Mouse (Mus musculus) MEL (cell line): ENCODE results near the gene Rgs1. TPM values are rescaled to one million over a fixed set of nuclear protein-coding genes. Genes with fewer than 3 reads are reported as not detected.

Experiments used
- DNase-seq: peaks from one replicate; pipeline ENCODE4 v3.0.0; 2011; ENCODE audit warnings: low read depth, low spot score
- H3K27ac ChIP-seq: 2 replicates; pipeline ENCODE4 v1.5.1; 2012; ENCODE audit warnings: low read depth, mild to moderate bottlenecking, control low read depth, low read length, moderate library complexity; ENCODE audit not compliant: control insufficient read depth
- H3K27me3 ChIP-seq, 2 experiments: fragments of 150-350 bp in 1 of 2; sonication (generic) in 1 of 2; 2 replicates each; pipeline ENCODE4 v1.6.1; 2012; ENCODE audit warnings: low read length in 2 of 2, mild to moderate bottlenecking in 2 of 2, improper control_type of control experiment in 1 of 2, moderate library complexity in 1 of 2; ENCODE audit not compliant: insufficient read depth in 2 of 2, control insufficient read depth in 1 of 2
- H3K36me3 ChIP-seq, 2 experiments: 2 replicates each; pipeline ENCODE4 v1.6.1; 2012 to 2014; ENCODE audit warnings: low read length in 2 of 2, improper control_type of control experiment in 1 of 2, inconsistent platforms in 1 of 2, mild to moderate bottlenecking in 1 of 2; ENCODE audit not compliant: insufficient read depth in 2 of 2, control insufficient read depth in 1 of 2
- H3K4me1 ChIP-seq, 2 experiments: fragments of 150-350 bp in 1 of 2; sonication (generic) in 1 of 2; 2 replicates each; pipeline ENCODE4 v1.6.1; 2012; ENCODE audit warnings: low read length in 2 of 2, improper control_type of control experiment in 1 of 2, mild to moderate bottlenecking in 1 of 2; ENCODE audit not compliant: insufficient read depth in 2 of 2, control insufficient read depth in 1 of 2
- H3K4me3 ChIP-seq, 2 experiments: fragments of 150-350 bp in 1 of 2; sonication (generic) in 1 of 2; 2 replicates each; pipeline ENCODE4 v1.5.1; 2012; ENCODE audit warnings: low read depth in 2 of 2, low read length in 2 of 2, mild to moderate bottlenecking in 2 of 2, moderate library complexity in 2 of 2, control low read depth in 1 of 2, improper control_type of control experiment in 1 of 2; ENCODE audit not compliant: control insufficient read depth in 1 of 2, insufficient read depth in 1 of 2
- H3K79me2 ChIP-seq: 2 replicates; pipeline ENCODE4 v1.6.1; 2012; ENCODE audit warnings: mild to moderate bottlenecking, low read length, moderate library complexity; ENCODE audit not compliant: control insufficient read depth, poor library complexity, insufficient read depth
- H3K9ac ChIP-seq: 2 replicates; pipeline ENCODE4 v1.6.1; 2012; ENCODE audit warnings: low read depth, mild to moderate bottlenecking, control low read depth, low read length, moderate library complexity; ENCODE audit not compliant: control insufficient read depth, poor library complexity, severe bottlenecking
- H3K9me3 ChIP-seq: fragments of 150-350 bp; sonication (generic); replicated peaks from 2 replicates; pipeline ENCODE4 v1.6.1; 2012; ENCODE audit warnings: mild to moderate bottlenecking, low read length, improper control_type of control experiment, moderate library complexity; ENCODE audit not compliant: insufficient read depth
- BHLHE40 ChIP-seq: IDR thresholded peaks from 2 replicates; pipeline ENCODE4 v1.6.1; 2012; ENCODE audit warnings: low read depth, mild to moderate bottlenecking, inconsistent platforms, low read length, improper control_type of control experiment, borderline replicate concordance
- CTCF ChIP-seq, 3 experiments: IDR thresholded peaks in 2 of 3; conservative IDR thresholded peaks in 1 of 3; 2 replicates each; pipeline ENCODE4 v1.5.1; 2011 to 2012; ENCODE audit warnings: low read length in 3 of 3, low read depth in 2 of 3, mild to moderate bottlenecking in 2 of 3, improper control_type of control experiment in 1 of 3, inconsistent platforms in 1 of 3, mixed read lengths in 1 of 3, moderate library complexity in 1 of 3; ENCODE audit not compliant: control insufficient read depth in 1 of 3, insufficient read depth in 1 of 3, poor library complexity in 1 of 3, severe bottlenecking in 1 of 3
- E2F4 ChIP-seq: IDR thresholded peaks from 2 replicates; pipeline ENCODE4 v1.6.1; 2011; ENCODE audit warnings: low read depth, low read length, improper control_type of control experiment, borderline replicate concordance
- EP300 ChIP-seq, 2 experiments: IDR thresholded peaks; 2 replicates each; pipeline ENCODE4 v1.6.1; 2011; ENCODE audit warnings: improper control_type of control experiment in 2 of 2, low read length in 2 of 2, low read depth in 1 of 2, mild to moderate bottlenecking in 1 of 2
- ETS1 ChIP-seq: IDR thresholded peaks from 2 replicates; pipeline ENCODE4 v1.6.1; 2012; ENCODE audit warnings: low read depth, mild to moderate bottlenecking, inconsistent platforms, low read length, improper control_type of control experiment, moderate library complexity
- GABPA ChIP-seq: IDR thresholded peaks from 2 replicates; pipeline ENCODE4 v1.6.1; 2012; ENCODE audit warnings: low read depth, mild to moderate bottlenecking, inconsistent platforms, low read length, improper control_type of control experiment, moderate library complexity
- GATA1 ChIP-seq: IDR thresholded peaks from 2 replicates; pipeline ENCODE4 v1.6.1; 2011; ENCODE audit warnings: low read depth, low read length, improper control_type of control experiment
- HCFC1 ChIP-seq: IDR thresholded peaks from 2 replicates; pipeline ENCODE4 v1.6.1; 2012; ENCODE audit warnings: low read depth, mild to moderate bottlenecking, inconsistent platforms, low read length, improper control_type of control experiment, moderate library complexity
- KAT2A ChIP-seq: conservative IDR thresholded peaks from 2 replicates; pipeline ENCODE4 v1.6.1; 2012; ENCODE audit warnings: low read depth, low read length, improper control_type of control experiment, inconsistent platforms
- MAZ ChIP-seq: IDR thresholded peaks from 2 replicates; pipeline ENCODE4 v1.6.1; 2012; ENCODE audit warnings: low read depth, mild to moderate bottlenecking, inconsistent platforms, low read length, improper control_type of control experiment
- MEF2A ChIP-seq: IDR thresholded peaks from 2 replicates; pipeline ENCODE4 v1.6.1; 2014; ENCODE audit warnings: low read depth, mild to moderate bottlenecking, inconsistent platforms, low read length, improper control_type of control experiment; ENCODE audit not compliant: poor library complexity, insufficient replicate concordance, severe bottlenecking; ENCODE audit errors: extremely low read depth
- MYB ChIP-seq: IDR thresholded peaks from 2 replicates; pipeline ENCODE4 v1.6.1; 2011; ENCODE audit warnings: mild to moderate bottlenecking, low read depth, low read length, improper control_type of control experiment
- NELFE ChIP-seq: IDR thresholded peaks from 2 replicates; pipeline ENCODE4 v1.6.1; 2011; ENCODE audit warnings: low read depth, low read length, improper control_type of control experiment
- POLR2A ChIP-seq, 2 experiments: IDR thresholded peaks; 2 replicates each; pipeline ENCODE4 v1.6.1; 2011 to 2012; ENCODE audit warnings: low read length in 2 of 2, mild to moderate bottlenecking in 2 of 2, control low read depth in 1 of 2, improper control_type of control experiment in 1 of 2, low read depth in 1 of 2, moderate library complexity in 1 of 2; ENCODE audit not compliant: control insufficient read depth in 1 of 2, insufficient read depth in 1 of 2, poor library complexity in 1 of 2
- POLR2AphosphoS2 ChIP-seq: IDR thresholded peaks from 2 replicates; pipeline ENCODE4 v1.6.1; 2011; ENCODE audit warnings: low read length, improper control_type of control experiment
- RCOR1 ChIP-seq: IDR thresholded peaks from 2 replicates; pipeline ENCODE4 v1.6.1; 2012; ENCODE audit warnings: low read depth, mild to moderate bottlenecking, inconsistent platforms, low read length, improper control_type of control experiment
- SMC3 ChIP-seq: IDR thresholded peaks from 2 replicates; pipeline ENCODE4 v1.6.1; 2011; ENCODE audit warnings: low read depth, low read length, improper control_type of control experiment
- TCF12 ChIP-seq: IDR thresholded peaks from 2 replicates; pipeline ENCODE4 v1.6.1; 2014; ENCODE audit warnings: low read depth, mild to moderate bottlenecking, inconsistent platforms, low read length, improper control_type of control experiment, moderate library complexity
- UBTF ChIP-seq: IDR thresholded peaks from 2 replicates; pipeline ENCODE4 v1.6.1; 2012; ENCODE audit warnings: low read depth, mild to moderate bottlenecking, inconsistent platforms, low read length, improper control_type of control experiment, moderate library complexity, borderline replicate concordance; ENCODE audit not compliant: insufficient read depth
- USF2 ChIP-seq, 2 experiments: IDR thresholded peaks; 2 replicates each; pipeline ENCODE4 v1.6.1; 2011 to 2012; ENCODE audit warnings: improper control_type of control experiment in 2 of 2, low read length in 2 of 2, borderline replicate concordance in 1 of 2, inconsistent platforms in 1 of 2, low read depth in 1 of 2, mild to moderate bottlenecking in 1 of 2; ENCODE audit not compliant: insufficient read depth in 1 of 2
- ZC3H11A ChIP-seq: IDR thresholded peaks from 2 replicates; pipeline ENCODE4 v1.6.1; 2012; ENCODE audit warnings: low read depth, mild to moderate bottlenecking, inconsistent platforms, low read length, improper control_type of control experiment
- ZMIZ1 ChIP-seq: IDR thresholded peaks from 2 replicates; pipeline ENCODE4 v1.6.1; 2012; ENCODE audit warnings: low read depth, mild to moderate bottlenecking, inconsistent platforms, low read length, improper control_type of control experiment, moderate library complexity
- polyA plus RNA-seq, 2 experiments: library from polyadenylated mRNA; stranded (reverse) in 1 of 2; unstranded in 1 of 2; fragments of >175 nt in 1 of 2; fragments of >200 nt in 1 of 2; gene quantifications; 2 replicates each; pipeline versions ENCODE4 v1.2.1 to v1.2.4; 2012; ENCODE audit warnings: low replicate concordance in 2 of 2, low read depth in 1 of 2; ENCODE audit not compliant: insufficient read length in 2 of 2, insufficient read depth in 1 of 2, missing spikeins in 1 of 2
- total RNA-seq: library from RNA; depleted of rRNA; stranded (reverse); fragments of 300-350 nt; gene quantifications from 2 replicates; pipeline ENCODE4 v1.2.3, GENCODE M21; 2012

Rgs1 gene
- total and polyA plus RNA-seq, 3 experiments: 0.91 to 1.7 TPM; not detected in 1

DNA sequence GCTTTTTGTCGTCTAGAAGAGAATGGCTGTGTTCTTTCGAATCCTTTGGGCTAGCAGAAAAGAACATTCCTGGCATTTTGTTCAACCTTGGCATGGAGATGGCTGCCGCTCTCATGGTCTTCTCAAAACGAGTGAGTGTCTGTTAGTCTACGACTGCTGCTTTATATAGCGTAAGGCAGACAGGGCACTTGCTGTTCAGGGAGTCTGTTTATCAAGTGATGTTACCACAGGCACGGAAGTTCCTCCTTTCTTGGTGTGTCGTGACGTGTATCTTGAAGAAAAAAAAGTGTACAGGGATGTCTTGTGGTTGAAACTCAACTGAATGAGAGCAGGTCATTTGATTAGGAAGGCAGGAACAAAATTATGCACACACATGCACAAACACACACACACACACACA is at the start of gene Rgs1 (continued):
- TF ChIP-seq MYB (peak; percentile 20; the same call in 1 of the 2 replicates), EP300 (IDR thresholded peaks at IDR 0.05; ENCODE audit: low read depth in 1 of 2, low read length in 2 of 2) (peak; percentile 68 to 69)

DNA sequence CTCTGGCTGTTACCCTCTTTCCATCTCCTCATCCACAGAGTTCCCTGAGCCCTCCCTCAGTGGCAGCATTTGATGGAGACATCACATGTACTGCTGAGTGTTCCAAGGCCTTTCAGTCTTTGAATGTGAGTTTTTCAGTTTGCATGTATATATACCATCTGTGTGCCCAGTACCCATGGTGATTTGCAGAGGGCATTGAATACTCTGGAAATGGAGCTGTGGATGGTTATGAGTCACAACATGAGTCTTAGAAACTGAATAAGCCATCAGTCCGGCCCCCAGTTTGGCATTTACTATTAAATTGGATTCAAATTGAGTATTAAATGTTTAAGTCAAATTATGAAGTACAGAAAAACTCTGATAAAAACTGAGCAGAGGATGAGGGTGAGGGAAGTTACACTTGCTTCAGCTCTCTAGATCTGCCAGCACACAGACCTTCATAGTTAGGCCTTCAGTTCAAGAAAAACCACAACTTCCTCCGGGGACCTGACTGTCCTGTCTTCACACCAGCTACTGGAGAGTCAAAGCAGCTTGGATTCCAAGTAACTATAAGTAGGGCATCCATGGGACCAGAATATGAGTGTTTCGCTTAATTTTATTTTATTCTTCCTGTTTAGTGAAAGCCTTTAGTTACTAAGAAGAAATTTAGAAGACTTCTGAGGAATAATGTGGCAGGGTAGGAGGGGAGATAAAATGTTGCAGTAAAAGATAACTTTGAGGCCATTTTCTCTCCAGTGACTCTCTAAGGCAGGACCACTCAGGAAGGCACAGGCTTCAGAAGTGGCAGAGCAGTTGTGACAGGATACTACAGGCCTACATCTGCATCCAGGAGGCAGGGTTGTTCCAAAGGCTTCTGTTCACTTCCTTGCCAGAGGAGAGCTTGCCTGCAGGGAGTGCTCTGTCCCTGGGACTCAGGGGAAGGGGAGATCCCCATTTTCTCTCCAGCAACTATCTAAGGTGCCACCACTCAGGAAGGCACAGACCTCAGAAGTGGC is 34.3 kb upstream of the Rgs1 start:
- DNase-seq: peak; percentile 81
- Histone ChIP-seq H3K4me1 (peaks cover 2 to 8% of the 10 kb centered on the region in 2 experiments), H3K27ac (peak overlapping the region; percentile 3; the same call in 1 of the 2 replicates), H3K9me3 (no peaks in the 10 kb centered on the region), H3K27me3 (no peaks in the 10 kb centered on the region), H3K4me3 (no peak overlapping the region), H3K79me2 (no peaks in the 10 kb centered on the region), H3K36me3 (peaks cover 0 to 8% of the 10 kb centered on the region in 2 experiments; a peak in 2 of 4 replicates), H3K9ac (no peak overlapping the region)
- TF ChIP-seq BHLHE40 (no peak), POLR2A (IDR thresholded peaks at IDR 0.05; ENCODE audit: control insufficient read depth in 1 of 2, insufficient read depth in 1 of 2, low read depth in 1 of 2, low read length in 2 of 2, poor library complexity in 1 of 2) (no peak), GATA1 (0 out of 2 replicates have a peak, but pooled peaks have one; percentile 6), EP300 (IDR thresholded peaks at IDR 0.05; ENCODE audit: low read depth in 1 of 2, low read length in 2 of 2) (peak; percentile 25 to 62; a peak in 2 of 4 replicates), USF2 (IDR thresholded peaks at IDR 0.05; ENCODE audit: borderline replicate concordance in 1 of 2, insufficient read depth in 1 of 2, low read depth in 1 of 2, low read length in 2 of 2) (no peak), RCOR1 (no peak), MEF2A (no peak), ZC3H11A (no peak), GABPA (no peak), ETS1 (0 out of 2 replicates have a peak, but pooled peaks have one; percentile 25), UBTF (no peak), CTCF (IDR thresholded peaks at IDR 0.05 in 2 of 3, conservative IDR thresholded peaks at IDR 0.05 in 1 of 3; ENCODE audit: control insufficient read depth in 1 of 3, insufficient read depth in 1 of 3, low read depth in 2 of 3, low read length in 3 of 3, poor library complexity in 1 of 3, severe bottlenecking in 1 of 3) (no peak)

DNA sequence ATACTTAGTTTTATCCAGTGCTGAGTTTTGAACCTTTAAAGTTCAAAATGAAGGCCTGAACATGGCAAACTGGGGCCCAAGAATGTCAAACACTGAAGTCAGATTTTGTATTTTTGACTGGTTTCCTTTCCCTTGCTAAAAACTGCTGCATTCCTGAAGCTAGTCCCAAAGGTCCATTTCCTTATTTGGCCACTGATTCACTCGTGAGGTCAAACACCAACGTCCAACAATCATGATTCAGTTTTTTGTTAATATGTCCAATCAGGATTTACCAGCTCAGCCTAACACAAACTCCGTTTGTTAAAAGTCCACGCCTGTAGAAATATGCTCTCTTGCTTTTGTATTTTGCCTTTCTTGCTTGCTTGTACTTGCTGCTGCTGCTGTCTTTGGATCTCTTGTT is 31.0 kb upstream of the Rgs1 start:
- no peak for DNase-seq
- Histone ChIP-seq H3K36me3 (peaks cover 0 to 8% of the 10 kb centered on the region in 2 experiments; a peak in 2 of 4 replicates), H3K27ac (no peak overlapping the region), H3K9ac (no peak overlapping the region), H3K4me1 (peaks cover 2 to 8% of the 10 kb centered on the region in 2 experiments), H3K4me3 (no peak overlapping the region), H3K79me2 (no peaks in the 10 kb centered on the region), H3K27me3 (no peaks in the 10 kb centered on the region), H3K9me3 (no peaks in the 10 kb centered on the region)
- no peak for TF ChIP-seq MAZ
- TF ChIP-seq ZC3H11A: no peak
- no peak for TF ChIP-seq KAT2A
- no peak for TF ChIP-seq TCF12
- TF ChIP-seq POLR2AphosphoS2: no peak
- no peak for TF ChIP-seq NELFE
- no peak for TF ChIP-seq E2F4
- no peak for TF ChIP-seq ZMIZ1
- no peak for TF ChIP-seq HCFC1
- no peak for TF ChIP-seq SMC3
